Comparison of ENCODE assay signal across 26 mouse cellular contexts in genomic region chr6:108330461-108330860, GRCm38 (mm10).
DNase-seq lines count a peak whose midpoint lies in the region; ATAC-seq and TF ChIP-seq lines count a peak whose summit lies in the region.
"Had no signal": no experiment of that assay in that cellular context is flagged by ENCODE, and none has a peak within 500 bp of the region (broad histone marks: within the 10 kb centered on the region; RNA-seq: fewer than 3 reads in every experiment).

No protein-coding gene starts in this region.

- no peak for ATAC-seq in heart, embryonic 12.5 days (ENCODE audit: insufficient number of reproducible peaks, low FRiP score)
- no peak for ATAC-seq in heart, embryonic 15.5 days (replicated peaks; ENCODE audit: insufficient number of reproducible peaks, insufficient read depth, low FRiP score, low read depth)
- ATAC-seq: forebrain, embryonic 16.5 days; intestine, embryonic 16.5 days had no signal

- no peak overlapping the region for H3K4me3 ChIP-seq in heart, embryonic 12.5 days
- no peak overlapping the region for H3K4me3 ChIP-seq in CH12.LX (replicated peaks in 1 of 3; ENCODE audit: low read depth in 2 of 3, low read length in 2 of 3, poor library complexity in 1 of 3)
- H3K4me3 ChIP-seq in heart, embryonic 15.5 days: no peak overlapping the region
- no peak overlapping the region for H3K4me3 ChIP-seq in cerebellum, adult 2 months (replicated peaks; ENCODE audit: insufficient read depth, low read depth, low read length)
- H3K4me3 ChIP-seq: erythroblast, embryonic 14.5 days; hindbrain, embryonic 13.5 days; limb, embryonic 13.5 days; lung, embryonic 15.5 days; midbrain, embryonic 12.5 days had no signal

- H3K4me1 ChIP-seq in heart, embryonic 12.5 days (replicated peaks): peaks cover 48% of the 10 kb centered on the region
- H3K4me1 ChIP-seq in CH12.LX (ENCODE audit: control insufficient read depth in 1 of 2, insufficient read depth in 2 of 2): peaks cover 25 to 88% of the 10 kb centered on the region in 2 experiments
- peaks cover 31% of the 10 kb centered on the region for H3K4me1 ChIP-seq in heart, embryonic 15.5 days (replicated peaks)
- H3K4me1 ChIP-seq in cerebellum, adult 2 months (ENCODE audit: control insufficient read depth, insufficient read depth, low read length): 0 out of 2 replicates have a peak, but pooled peaks cover 3% of the 10 kb centered on the region
- H3K4me1 ChIP-seq: midbrain, embryonic 12.5 days had no signal

- H3K79me2 ChIP-seq in CH12.LX (replicated peaks; ENCODE audit: control insufficient read depth, extremely low read depth, insufficient read depth, poor library complexity, severe bottlenecking): peaks cover 12% of the 10 kb centered on the region

- no peak for TF ChIP-seq RAD21 in CH12.LX (IDR thresholded peaks at IDR 0.05; ENCODE audit: low read depth, low read length)

- dilution Hi-C loops in CH12.LX (cut with MboI; ENCODE audit: extremely low pct_ligation_motif_present, extremely low pct_unique_long_range_greater_than_20kb, low sequenced_read_pairs): no loop called here

- TF ChIP-seq CTCF in CH12.LX (conservative IDR thresholded peaks at IDR 0.05 in 1 of 2, IDR thresholded peaks at IDR 0.05 in 1 of 2; ENCODE audit: low read depth in 2 of 2, low read length in 2 of 2): no peak
- no peak for TF ChIP-seq CTCF in cerebellum, adult 2 months (IDR thresholded peaks at IDR 0.05; ENCODE audit: borderline replicate concordance, insufficient read depth, low read depth, low read length)

- in situ Hi-C loops in CH12.LX (cut with MboI; ENCODE audit: low pct_ligation_motif_present, low pct_unique_long_range_greater_than_20kb, low sequenced_read_pairs): no loop called here

- no peaks in the 10 kb centered on the region for H3K27me3 ChIP-seq in heart, embryonic 12.5 days (replicated peaks)
- H3K27me3 ChIP-seq in CH12.LX (replicated peaks): no peaks in the 10 kb centered on the region
- no peaks in the 10 kb centered on the region for H3K27me3 ChIP-seq in heart, embryonic 15.5 days
- H3K27me3 ChIP-seq in cerebellum, adult 2 months (ENCODE audit: control insufficient read depth, insufficient read depth, low read length): no peaks in the 10 kb centered on the region
- H3K27me3 ChIP-seq: hindbrain, embryonic 13.5 days; limb, embryonic 13.5 days; lung, embryonic 15.5 days; midbrain, embryonic 12.5 days had no signal

- no peak overlapping the region for H3K9ac ChIP-seq in heart, embryonic 12.5 days
- H3K9ac ChIP-seq in CH12.LX (ENCODE audit: insufficient read depth, low read depth): no peak overlapping the region
- no peak overlapping the region for H3K9ac ChIP-seq in heart, embryonic 15.5 days
- H3K9ac ChIP-seq: hindbrain, embryonic 13.5 days; limb, embryonic 13.5 days; lung, embryonic 15.5 days; midbrain, embryonic 12.5 days had no signal

- no peak for TF ChIP-seq EP300 in CH12.LX (IDR thresholded peaks at IDR 0.05; ENCODE audit: low read length)

- TF ChIP-seq POLR2A in CH12.LX (IDR thresholded peaks at IDR 0.05; ENCODE audit: low read depth, low read length): no peak
- TF ChIP-seq POLR2A in cerebellum, adult 2 months (IDR thresholded peaks at IDR 0.05; ENCODE audit: borderline replicate concordance, insufficient read depth, low read length): no peak

- H3K27ac ChIP-seq in heart, embryonic 12.5 days (ENCODE audit: poor library complexity, severe bottlenecking): no peak overlapping the region
- peak overlapping the region; percentile 10; the same call in 1 of the 2 replicates for H3K27ac ChIP-seq in CH12.LX (ENCODE audit: insufficient read depth, low read depth)
- H3K27ac ChIP-seq in heart, embryonic 15.5 days: peak overlapping the region; percentile 37; the same call in 1 of the 2 replicates
- no peak overlapping the region for H3K27ac ChIP-seq in cerebellum, adult 2 months (ENCODE audit: insufficient read depth, low read length)
- H3K27ac ChIP-seq: hindbrain, embryonic 13.5 days; limb, embryonic 13.5 days; lung, embryonic 15.5 days; midbrain, embryonic 12.5 days had no signal

- H3K36me3 ChIP-seq in heart, embryonic 12.5 days: no peaks in the 10 kb centered on the region
- H3K36me3 ChIP-seq in CH12.LX (replicated peaks in 1 of 2; ENCODE audit: control insufficient read depth in 1 of 2, insufficient read depth in 1 of 2, low read length in 1 of 2): peaks cover 4 to 28% of the 10 kb centered on the region in 2 experiments
- H3K36me3 ChIP-seq in heart, embryonic 15.5 days: no peaks in the 10 kb centered on the region
- H3K36me3 ChIP-seq: hindbrain, embryonic 13.5 days; limb, embryonic 13.5 days; lung, embryonic 15.5 days; midbrain, embryonic 12.5 days had no signal

- H3K4me2 ChIP-seq in heart, embryonic 12.5 days: no peak overlapping the region
- H3K4me2 ChIP-seq in CH12.LX (ENCODE audit: insufficient read depth, low read depth, poor library complexity, severe bottlenecking): no peak overlapping the region
- H3K4me2 ChIP-seq in heart, embryonic 15.5 days: no peak overlapping the region
- H3K4me2 ChIP-seq: hindbrain, embryonic 13.5 days; limb, embryonic 13.5 days; liver, embryonic 11.5 days; lung, embryonic 15.5 days; midbrain, embryonic 12.5 days had no signal

- 60% methylated on average over 8 of the region's 8 CpGs for WGBS in heart, embryonic 12.5 days
- WGBS in heart, embryonic 15.5 days: 60% methylated on average over 8 of the region's 8 CpGs
- 72% methylated on average over 8 of the region's 8 CpGs for WGBS in cerebellum, adult 2 months

- peak; percentile 39 for DNase-seq in heart, adult 8-10 months (ENCODE audit: low spot score)
- DNase-seq in CH12.LX (ENCODE audit: extremely low read depth) (no peak), ZHBTc4 (ENCODE audit: low read depth, low spot score) (peak; percentile 12)
- DNase-seq in cerebellum, adult 2 months: no peak
- DNase-seq in spleen, adult 12 weeks (ENCODE audit: low spot score): no peak
- DNase-seq: adrenal gland, postnatal 10 days; B cell, adult 2 months; cerebellum, adult 11 months; cerebellum, adult 9-11 months; gastrocnemius, postnatal 10 days; kidney, adult 9 months; kidney, postnatal 10 days; retina, postnatal 1 day; right cerebral cortex, postnatal 14 days; spleen, adult 18-20 months; thymus, postnatal 14 days had no signal

- H3K9me3 ChIP-seq in heart, embryonic 12.5 days (replicated peaks): no peaks in the 10 kb centered on the region
- no peaks in the 10 kb centered on the region for H3K9me3 ChIP-seq in CH12.LX (replicated peaks; ENCODE audit: low read length)
- H3K9me3 ChIP-seq in heart, embryonic 15.5 days (replicated peaks): no peaks in the 10 kb centered on the region
- H3K9me3 ChIP-seq: hindbrain, embryonic 13.5 days; limb, embryonic 13.5 days; lung, embryonic 15.5 days; midbrain, embryonic 12.5 days had no signal

TF ChIP-seq in CH12.LX, 34 proteins besides CTCF, POLR2A, EP300 and RAD21:
- TF ChIP-seq MAFK (IDR thresholded peaks at IDR 0.05; ENCODE audit: insufficient replicate concordance, low read length): no peak
TF ChIP-seq in CH12.LX: peak in this region for 0.

Comparison
In these comparisons a context has a peak if more than half of its experiments do, and no peak if none do; other contexts are left out.
1. H3K27ac ChIP-seq: peak in CH12.LX (single experiment) and heart, embryonic 15.5 days (single experiment); none in heart, embryonic 12.5 days (single experiment) and cerebellum, adult 2 months (single experiment).
2. DNase-seq: peak in heart, adult 8-10 months (single experiment) and ZHBTc4 (single experiment); none in CH12.LX (single experiment), cerebellum, adult 2 months (0 of 2) and spleen, adult 12 weeks (single experiment).